8 mouse cellular contexts compared by ENCODE assay signal in genomic region chr3:153973949-153974760, GRCm38 (mm10). TPM values are rescaled to one million over a fixed set of nuclear protein-coding genes. Genes with fewer than 3 reads are reported as not detected.
DNase-seq lines count a peak whose midpoint lies in the region; ATAC-seq and TF ChIP-seq lines count a peak whose summit lies in the region.

No protein-coding gene starts in this region.

- no peak for DNase-seq in heart, adult 18-20 months
- DNase-seq in brain, adult 2 months (ENCODE audit: low read depth, low spot score) = peak; percentile 73
- DNase-seq in stomach, postnatal 0 days (ENCODE audit: low spot score) = no peak
- no peak for DNase-seq in adipocyte (ENCODE audit: low spot score)

- 9% methylated on average over 21 of the region's 21 CpGs for WGBS in heart, embryonic 14.5 days
- WGBS in forebrain, embryonic 12.5 days = 2% methylated on average over 20 of the region's 21 CpGs
- WGBS in limb, embryonic 15.5 days = 7% methylated on average over 19 of the region's 21 CpGs
- WGBS in stomach, postnatal 0 days = 12% methylated on average over 19 of the region's 21 CpGs

- peak overlapping the region; percentile 97 for H3K4me2 ChIP-seq in heart, embryonic 14.5 days (ENCODE audit: low read length)
- H3K4me2 ChIP-seq in forebrain, embryonic 12.5 days = peak overlapping the region; percentile 98
- peak overlapping the region; percentile 97 for H3K4me2 ChIP-seq in limb, embryonic 15.5 days
- H3K4me2 ChIP-seq in stomach, postnatal 0 days (replicated peaks; ENCODE audit: low read depth) = peak overlapping the region; percentile 75

- peak overlapping the region; percentile 72 for H3K9ac ChIP-seq in heart, embryonic 14.5 days (ENCODE audit: low read length)
- H3K9ac ChIP-seq in forebrain, embryonic 12.5 days = peak overlapping the region; percentile 63
- H3K9ac ChIP-seq in limb, embryonic 15.5 days = peak overlapping the region; percentile 47; the same call in 1 of the 2 replicates
- H3K9ac ChIP-seq in stomach, postnatal 0 days (ENCODE audit: low read length) = no peak overlapping the region

- ATAC-seq in heart, embryonic 14.5 days (ENCODE audit: insufficient number of reproducible peaks, insufficient read depth, low FRiP score, low read depth) = no peak
- no peak; the same call in none of the 2 replicates for ATAC-seq in forebrain, embryonic 12.5 days (ENCODE audit: low FRiP score)
- no peak for ATAC-seq in limb, embryonic 15.5 days (ENCODE audit: insufficient number of reproducible peaks, low FRiP score, low TSS enrichment, low read depth)
- no peak for ATAC-seq in stomach, postnatal 0 days (ENCODE audit: low FRiP score, low TSS enrichment)
- no peak for ATAC-seq in megakaryocyte progenitor cell, adult 5-6 weeks (replicated peaks; ENCODE audit: poor library complexity)

- TF ChIP-seq CTCF in stomach, postnatal 0 days (IDR thresholded peaks at IDR 0.05; ENCODE audit: low read depth) = no peak

- H3K27me3 ChIP-seq in heart, embryonic 14.5 days (ENCODE audit: control insufficient read depth, insufficient read depth, low read length) = peaks cover 15% of the 10 kb centered on the region
- peaks cover 60% of the 10 kb centered on the region for H3K27me3 ChIP-seq in forebrain, embryonic 12.5 days
- peaks cover 44% of the 10 kb centered on the region for H3K27me3 ChIP-seq in limb, embryonic 15.5 days
- H3K27me3 ChIP-seq in stomach, postnatal 0 days (ENCODE audit: control insufficient read depth, insufficient read depth, low read length) = no peaks in the 10 kb centered on the region

- peak overlapping the region; percentile 48 to 56 for H3K4me3 ChIP-seq in heart, embryonic 14.5 days (ENCODE audit: control insufficient read depth in 1 of 2, insufficient read depth in 1 of 2, low read depth in 1 of 2, low read length in 2 of 2)
- peak overlapping the region; percentile 61 for H3K4me3 ChIP-seq in forebrain, embryonic 12.5 days (replicated peaks)
- H3K4me3 ChIP-seq in limb, embryonic 15.5 days = peak overlapping the region; percentile 53
- peak overlapping the region; percentile 48 for H3K4me3 ChIP-seq in stomach, postnatal 0 days (ENCODE audit: low read depth, low read length)

- no peaks in the 10 kb centered on the region for H3K9me3 ChIP-seq in heart, embryonic 14.5 days (ENCODE audit: control insufficient read depth, low read length)
- no peaks in the 10 kb centered on the region for H3K9me3 ChIP-seq in forebrain, embryonic 12.5 days
- no peaks in the 10 kb centered on the region for H3K9me3 ChIP-seq in limb, embryonic 15.5 days
- H3K9me3 ChIP-seq in stomach, postnatal 0 days (ENCODE audit: control insufficient read depth, low read length) = no peaks in the 10 kb centered on the region

- TF ChIP-seq EP300 in stomach, postnatal 0 days (optimal IDR thresholded peaks at IDR 0.05) = no peak

- H3K4me1 ChIP-seq in heart, embryonic 14.5 days (ENCODE audit: control insufficient read depth in 2 of 2, insufficient read depth in 2 of 2, low read length in 2 of 2) = peaks cover 0 to 2% of the 10 kb centered on the region in 2 experiments; a peak in 1 of 4 replicates
- peaks cover 19% of the 10 kb centered on the region for H3K4me1 ChIP-seq in forebrain, embryonic 12.5 days
- H3K4me1 ChIP-seq in limb, embryonic 15.5 days = peaks cover 15% of the 10 kb centered on the region
- H3K4me1 ChIP-seq in stomach, postnatal 0 days (replicated peaks; ENCODE audit: control insufficient read depth, insufficient read depth) = no peaks in the 10 kb centered on the region

- H3K36me3 ChIP-seq in heart, embryonic 14.5 days (ENCODE audit: control insufficient read depth, insufficient read depth, low read length) = no peaks in the 10 kb centered on the region
- no peaks in the 10 kb centered on the region for H3K36me3 ChIP-seq in forebrain, embryonic 12.5 days (replicated peaks)
- no peaks in the 10 kb centered on the region for H3K36me3 ChIP-seq in limb, embryonic 15.5 days
- no peaks in the 10 kb centered on the region for H3K36me3 ChIP-seq in stomach, postnatal 0 days (ENCODE audit: control insufficient read depth, insufficient read depth, low read length)

- no peak overlapping the region for H3K27ac ChIP-seq in heart, embryonic 14.5 days (replicated peaks in 1 of 2; ENCODE audit: control insufficient read depth in 1 of 2, insufficient read depth in 1 of 2, low read depth in 2 of 2, low read length in 2 of 2)
- no peak overlapping the region for H3K27ac ChIP-seq in forebrain, embryonic 12.5 days
- no peak overlapping the region for H3K27ac ChIP-seq in limb, embryonic 15.5 days
- no peak overlapping the region for H3K27ac ChIP-seq in stomach, postnatal 0 days (replicated peaks)

RNA-seq across cellular contexts. Expression of gene Slc44a5, which starts 0.9 kb away (rescaled TPM):
- 1.0 and 1.4 TPM in 2 replicates for polyA plus RNA-seq in heart, embryonic 14.5 days (2014; fragmentation: Nextera tagmentation; extraction: Ambion mirVana)
- under 1 TPM; 0.13 to 0.17 TPM for total RNA-seq in heart, adult 18-20 months (2021)
- polyA plus RNA-seq in forebrain, embryonic 12.5 days (2016; fragmentation: Nextera tagmentation; extraction: Ambion mirVana) = 4.7 and 4.8 TPM in 2 replicates
- polyA plus RNA-seq in limb, embryonic 15.5 days (2015; fragmentation: Nextera tagmentation; extraction: Ambion mirVana) = 0.50 and 0.73 TPM in 2 replicates
- 0.40 and 0.53 TPM in 2 replicates for polyA plus RNA-seq in stomach, postnatal 0 days (2015; fragmentation: Nextera tagmentation; extraction: Ambion mirVana)
- not detected in 2 replicates for total RNA-seq in megakaryocyte progenitor cell, adult 5-6 weeks (2015)
- not detected in 2 replicates for total RNA-seq in megakaryocyte progenitor cell, adult 5-6 weeks (2017)

RNA-seq across cellular contexts. Expression of gene Acadm, which starts 29.7 kb away (rescaled TPM):
- polyA plus RNA-seq in heart, embryonic 14.5 days (2014; fragmentation: Nextera tagmentation; extraction: Ambion mirVana) = 263 and 291 TPM in 2 replicates
- total RNA-seq in heart, adult 18-20 months (2021) = 1,000 to 10,000 TPM; 1,411 to 1,781 TPM
- 43.4 and 45.1 TPM in 2 replicates for polyA plus RNA-seq in forebrain, embryonic 12.5 days (2016; fragmentation: Nextera tagmentation; extraction: Ambion mirVana)
- 68.9 and 83.0 TPM in 2 replicates for polyA plus RNA-seq in limb, embryonic 15.5 days (2015; fragmentation: Nextera tagmentation; extraction: Ambion mirVana)
- 85.5 and 88.0 TPM in 2 replicates for polyA plus RNA-seq in stomach, postnatal 0 days (2015; fragmentation: Nextera tagmentation; extraction: Ambion mirVana)
- 65.5 and 70.0 TPM in 2 replicates for total RNA-seq in megakaryocyte progenitor cell, adult 5-6 weeks (2015)
- 216 TPM in 2 replicates for total RNA-seq in megakaryocyte progenitor cell, adult 5-6 weeks (2017)
